Mouse (Mus musculus) MEL (cell line): ENCODE results near the gene Rnf8.
A peak's percentile ranks its signal among the peaks of the same experiment; 100 is the strongest.
"Not testable (repeated sequence)": the region's sequence is repeated elsewhere in the genome, so short reads cannot be mapped to it uniquely, and the experiment has no call there.

Experiments used
- CHD1 ChIP-seq: IDR thresholded peaks from 2 replicates; pipeline ENCODE4 v1.6.1; 2012; ENCODE audit warnings: low read depth, mild to moderate bottlenecking, inconsistent platforms, low read length, improper control_type of control experiment
- CHD2 ChIP-seq: IDR thresholded peaks from 2 replicates; pipeline ENCODE4 v1.6.1; 2011; ENCODE audit warnings: low read length, improper control_type of control experiment
- CTCF ChIP-seq, 3 experiments: IDR thresholded peaks in 2 of 3; conservative IDR thresholded peaks in 1 of 3; 2 replicates each; pipeline ENCODE4 v1.5.1; 2011 to 2012; ENCODE audit warnings: low read length in 3 of 3, low read depth in 2 of 3, mild to moderate bottlenecking in 2 of 3, improper control_type of control experiment in 1 of 3, inconsistent platforms in 1 of 3, mixed read lengths in 1 of 3, moderate library complexity in 1 of 3; ENCODE audit not compliant: control insufficient read depth in 1 of 3, insufficient read depth in 1 of 3, poor library complexity in 1 of 3, severe bottlenecking in 1 of 3
- EP300 ChIP-seq, 2 experiments: IDR thresholded peaks; 2 replicates each; pipeline ENCODE4 v1.6.1; 2011; ENCODE audit warnings: improper control_type of control experiment in 2 of 2, low read length in 2 of 2, low read depth in 1 of 2, mild to moderate bottlenecking in 1 of 2
- GABPA ChIP-seq: IDR thresholded peaks from 2 replicates; pipeline ENCODE4 v1.6.1; 2012; ENCODE audit warnings: low read depth, mild to moderate bottlenecking, inconsistent platforms, low read length, improper control_type of control experiment, moderate library complexity
- MEF2A ChIP-seq: IDR thresholded peaks from 2 replicates; pipeline ENCODE4 v1.6.1; 2014; ENCODE audit warnings: low read depth, mild to moderate bottlenecking, inconsistent platforms, low read length, improper control_type of control experiment; ENCODE audit not compliant: poor library complexity, insufficient replicate concordance, severe bottlenecking; ENCODE audit errors: extremely low read depth
- NELFE ChIP-seq: IDR thresholded peaks from 2 replicates; pipeline ENCODE4 v1.6.1; 2011; ENCODE audit warnings: low read depth, low read length, improper control_type of control experiment
- POLR2A ChIP-seq, 2 experiments: IDR thresholded peaks; 2 replicates each; pipeline ENCODE4 v1.6.1; 2011 to 2012; ENCODE audit warnings: low read length in 2 of 2, mild to moderate bottlenecking in 2 of 2, control low read depth in 1 of 2, improper control_type of control experiment in 1 of 2, low read depth in 1 of 2, moderate library complexity in 1 of 2; ENCODE audit not compliant: control insufficient read depth in 1 of 2, insufficient read depth in 1 of 2, poor library complexity in 1 of 2
- POLR2AphosphoS2 ChIP-seq: IDR thresholded peaks from 2 replicates; pipeline ENCODE4 v1.6.1; 2011; ENCODE audit warnings: low read length, improper control_type of control experiment
- POLR2AphosphoS5 ChIP-seq: IDR thresholded peaks from 2 replicates; pipeline ENCODE4 v1.6.1; 2012; ENCODE audit warnings: low read depth, borderline replicate concordance, mild to moderate bottlenecking, inconsistent platforms, low read length, moderate library complexity, mixed read lengths
- TBP ChIP-seq: IDR thresholded peaks from 2 replicates; pipeline ENCODE4 v1.8.0; 2011; ENCODE audit warnings: low read depth, low read length, improper control_type of control experiment
- USF1 ChIP-seq: IDR thresholded peaks from 2 replicates; pipeline ENCODE4 v1.6.1; 2014; ENCODE audit warnings: low read depth, mild to moderate bottlenecking, inconsistent platforms, low read length, improper control_type of control experiment, moderate library complexity
- ZKSCAN1 ChIP-seq: IDR thresholded peaks from 2 replicates; pipeline ENCODE4 v1.6.1; 2012; ENCODE audit warnings: low read depth, mild to moderate bottlenecking, inconsistent platforms, low read length, improper control_type of control experiment, moderate library complexity
- ZNF384 ChIP-seq: IDR thresholded peaks from 2 replicates; pipeline ENCODE4 v1.6.1; 2012; ENCODE audit warnings: low read depth, mild to moderate bottlenecking, inconsistent platforms, low read length, improper control_type of control experiment

DNA sequence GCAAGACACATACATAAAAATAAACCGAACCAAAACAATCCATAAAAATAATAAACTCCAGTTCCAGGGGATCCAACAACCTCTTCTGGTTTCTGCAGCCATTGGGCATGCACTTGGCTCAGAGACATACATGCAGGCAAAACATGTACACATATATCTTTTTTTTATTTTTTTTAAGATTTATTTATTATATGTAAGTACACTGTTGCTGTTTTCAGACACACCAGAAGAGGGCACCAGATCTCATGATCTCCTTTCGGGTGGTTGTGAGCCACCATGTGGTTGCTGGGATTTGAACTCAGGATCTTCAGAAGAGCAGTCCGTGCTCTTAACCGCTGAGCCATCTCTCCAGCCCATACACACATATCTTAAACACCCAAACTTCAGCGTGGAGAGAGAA is 1.1 kb upstream of the Rnf8 start:
- TF ChIP-seq CTCF (IDR thresholded peaks at IDR 0.05 in 2 of 3, conservative IDR thresholded peaks at IDR 0.05 in 1 of 3; ENCODE audit: control insufficient read depth in 1 of 3, insufficient read depth in 1 of 3, low read depth in 2 of 3, low read length in 3 of 3, poor library complexity in 1 of 3, severe bottlenecking in 1 of 3) (peak in 1 of 3 experiments; percentile 20; a peak in 1 of 6 replicates), TBP (peak; percentile 76), ZNF384 (peak; percentile 68)
- TF ChIP-seq EP300 (IDR thresholded peaks at IDR 0.05; ENCODE audit: low read depth in 1 of 2, low read length in 2 of 2); NELFE; GABPA; ZKSCAN1; POLR2AphosphoS5; POLR2A (IDR thresholded peaks at IDR 0.05; ENCODE audit: control insufficient read depth in 1 of 2, insufficient read depth in 1 of 2, low read depth in 1 of 2, low read length in 2 of 2, poor library complexity in 1 of 2); MEF2A; USF1; CHD1; POLR2AphosphoS2; CHD2: not testable (repeated sequence)
